Mouse (Mus musculus): ENCODE data around the gene Gck. TPM values are rescaled to one million over a fixed set of nuclear protein-coding genes. Genes with fewer than 3 reads are reported as not detected.

Gck gene
- polyA plus RNA-seq (2012; rRNA removed): 0.31 and 0.57 TPM in 2 replicates

DNA sequence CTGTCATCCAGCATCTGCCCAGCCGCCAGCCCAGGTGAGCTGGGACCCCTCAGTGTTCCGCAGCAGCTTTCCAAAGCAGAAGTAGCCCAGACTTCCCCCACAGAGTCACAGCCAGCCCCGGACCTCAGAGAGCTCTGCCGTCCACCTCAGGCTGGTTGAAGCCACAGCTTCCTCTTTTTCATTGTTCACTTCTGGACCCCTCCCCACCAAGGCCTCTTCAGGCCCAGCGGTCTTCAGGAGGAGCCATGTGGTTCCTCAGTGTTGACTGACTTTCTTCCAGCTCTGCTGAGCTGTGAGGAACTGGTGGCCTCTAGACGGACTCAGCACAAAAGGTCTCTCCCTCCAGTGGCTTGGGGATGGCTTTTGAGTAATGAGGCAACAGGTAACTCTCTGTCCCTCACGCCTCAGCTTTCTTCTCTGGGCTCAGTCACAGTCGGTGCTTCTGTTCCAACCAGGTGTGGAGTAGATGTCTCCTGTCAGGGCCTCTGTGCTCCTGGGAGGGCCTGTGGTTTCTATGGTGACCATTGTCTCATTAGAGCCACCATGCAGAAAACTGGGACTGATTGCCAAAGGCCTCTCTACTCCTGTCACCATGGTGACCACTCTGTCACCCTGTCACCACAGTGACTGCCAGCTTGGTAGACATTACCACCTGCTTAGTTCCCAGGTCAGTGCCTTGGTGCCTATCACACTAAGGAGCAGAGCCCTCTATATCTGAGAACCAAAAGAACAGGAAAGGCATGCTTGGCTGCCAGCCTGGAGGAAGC is at the start of gene Gck:
TSS of gene Gck (minus strand) at position 496 of the 767 bp plus-strand sequence.

DNA sequence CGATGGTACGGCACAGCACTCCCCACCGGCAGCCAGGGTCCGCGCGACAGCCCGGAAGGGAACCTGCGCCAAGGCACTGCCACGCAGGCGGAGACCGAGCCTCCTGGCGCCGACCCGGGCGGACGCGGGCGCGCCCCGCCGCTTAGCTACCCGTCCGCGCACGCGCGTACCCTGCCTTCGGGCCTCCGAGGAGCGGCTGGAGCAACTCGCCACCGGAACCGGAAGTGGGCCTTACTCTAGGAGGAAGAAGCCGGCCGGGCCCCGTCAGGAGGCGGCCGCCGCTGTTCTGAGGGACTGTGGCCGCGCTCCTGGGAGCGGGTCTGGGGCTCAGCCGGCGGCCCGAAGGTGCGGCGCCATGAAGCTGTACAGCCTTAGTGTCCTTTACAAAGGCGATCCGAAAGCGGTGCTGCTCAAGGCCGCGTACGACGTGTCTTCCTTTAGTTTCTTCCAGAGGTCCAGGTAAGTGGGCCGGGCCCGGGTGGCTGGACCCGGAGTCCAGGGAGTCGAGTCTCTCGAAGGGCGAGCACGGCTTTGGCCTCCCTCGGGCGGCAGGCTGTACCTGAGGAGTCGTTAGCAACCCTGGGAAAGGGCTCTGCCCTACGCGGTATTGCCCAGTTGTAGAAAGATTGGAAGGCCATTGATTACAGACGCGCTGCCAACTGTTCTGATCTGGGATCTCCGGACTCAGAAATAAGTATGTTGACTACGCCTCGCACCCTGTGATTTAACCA is 5.8 kb upstream of the Gck start, which contains the start of gene Ykt6:
TSS of gene Ykt6 (plus strand) at position 148 of the 731 bp plus-strand sequence.

DNA sequence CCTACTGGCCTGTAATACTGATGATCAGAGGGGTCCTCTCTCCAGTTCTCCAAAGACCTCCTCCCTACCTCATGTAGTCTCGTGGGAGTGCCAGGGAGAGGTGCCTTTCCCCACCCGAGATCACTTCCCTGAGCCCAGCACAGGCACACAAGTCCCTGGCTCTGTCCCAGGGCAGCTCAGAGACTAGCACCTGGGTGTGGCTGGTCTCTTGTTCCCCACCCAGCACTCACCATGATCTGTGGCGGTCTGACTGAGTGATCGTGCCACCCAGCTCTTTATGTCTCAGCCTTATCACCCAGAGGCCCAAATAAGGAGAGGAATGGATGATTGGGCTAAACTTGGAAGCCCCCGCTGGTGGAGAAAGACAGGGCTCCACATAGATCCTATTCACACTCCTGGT is 51.4 kb downstream of the Gck start, which contains the start of gene Myl7:
TSS of gene Myl7 (minus strand) at position 252 of the 400 bp plus-strand sequence.

DNA sequence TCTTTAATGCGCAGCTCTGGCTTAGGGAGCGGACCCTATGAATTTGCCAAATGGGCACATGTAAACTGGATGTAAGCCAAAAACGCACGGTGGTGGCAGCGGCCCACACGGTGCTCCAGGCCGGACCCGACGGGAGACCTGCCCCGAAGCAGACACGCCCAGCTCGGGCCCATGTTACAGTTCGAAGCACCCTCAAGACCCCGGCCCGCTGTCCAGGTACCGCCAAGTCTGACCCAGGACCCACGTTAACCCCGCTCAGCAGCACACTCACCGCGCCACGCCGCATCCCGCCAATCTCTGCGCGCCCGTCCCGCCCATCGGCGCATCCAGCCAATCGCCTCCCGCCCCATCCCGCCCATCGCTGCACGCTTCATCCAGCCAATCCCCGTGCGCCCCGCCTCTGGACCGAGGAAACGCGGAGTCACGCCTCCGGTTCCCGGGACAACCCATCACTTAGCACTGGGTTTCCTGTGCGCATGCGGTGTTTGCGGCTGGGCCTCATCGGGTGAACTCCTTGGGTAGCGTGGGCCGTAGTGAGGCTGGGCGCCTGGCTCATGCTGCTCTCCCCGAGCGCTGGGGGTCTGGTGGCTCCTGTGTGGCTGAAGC is 71.9 kb downstream of the Gck start, which contains the start of gene Pold2:
TSS of gene Pold2 (minus strand) at position 372 of the 606 bp plus-strand sequence.

DNA sequence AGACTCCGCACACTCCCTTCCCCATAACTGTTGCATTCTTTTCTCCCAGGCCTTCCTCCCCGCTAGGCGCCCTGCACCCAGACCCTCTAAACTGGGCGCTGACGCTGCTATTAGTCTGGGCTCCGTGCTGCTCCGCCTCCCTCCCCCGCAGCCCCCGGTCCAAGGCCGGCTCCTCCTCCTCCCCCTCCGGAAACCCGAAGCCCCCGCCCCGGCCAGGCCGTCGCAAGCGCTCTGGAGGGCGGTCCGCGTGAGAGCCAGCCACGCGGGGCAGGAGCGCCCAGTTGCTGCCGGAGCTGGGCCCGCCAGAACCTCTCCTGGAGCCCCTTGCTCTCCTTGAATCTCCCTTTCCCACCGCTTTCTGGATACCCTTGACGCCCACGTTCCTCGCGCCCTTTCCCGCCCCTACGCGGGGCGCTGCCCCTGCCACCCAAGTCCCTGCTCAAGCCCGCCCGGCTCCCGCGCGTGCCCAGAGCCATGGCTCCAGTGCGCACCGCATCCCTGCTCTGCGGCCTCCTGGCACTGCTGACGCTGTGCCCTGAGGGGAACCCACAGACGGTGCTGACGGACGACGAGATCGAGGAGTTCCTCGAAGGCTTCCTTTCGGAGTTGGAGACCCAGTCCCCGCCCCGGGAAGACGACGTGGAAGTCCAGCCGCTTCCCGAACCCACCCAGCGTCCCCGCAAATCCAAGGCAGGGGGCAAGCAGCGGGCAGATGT is 88.0 kb downstream of the Gck start, which contains the start of gene Aebp1:
TSS of gene Aebp1 (plus strand) at position 270 of the 716 bp plus-strand sequence.

Other genes starting within 250 kb of the Gck start
- gene Mrps24, start 234.4 kb downstream of the Gck start, polyA plus RNA-seq (2012; rRNA removed): 283 and 587 TPM in 2 replicates
- gene Urgcp, start 187.7 kb downstream of the Gck start, polyA plus RNA-seq (2012; rRNA removed): 8.8 and 9.2 TPM in 2 replicates
- 46.6 and 46.7 TPM in 2 replicates for gene Dbnl, start 161.6 kb downstream of the Gck start, polyA plus RNA-seq (2012; rRNA removed)
- 10.2 and 10.5 TPM in 2 replicates for gene Pgam2, start 146.3 kb downstream of the Gck start, polyA plus RNA-seq (2012; rRNA removed)
- gene Polm, start 112.1 kb downstream of the Gck start, polyA plus RNA-seq (2012; rRNA removed): 24.3 and 24.6 TPM in 2 replicates
- 26.3 and 26.5 TPM in 2 replicates for gene Aebp1, start 88.1 kb downstream of the Gck start, polyA plus RNA-seq (2012; rRNA removed)
- gene Pold2, start 71.8 kb downstream of the Gck start, polyA plus RNA-seq (2012; rRNA removed): 82.9 and 84.1 TPM in 2 replicates
- gene Myl7, start 51.3 kb downstream of the Gck start, polyA plus RNA-seq (2012; rRNA removed): 4.4 and 4.5 TPM in 2 replicates
- gene Ykt6, start 5.6 kb upstream of the Gck start, polyA plus RNA-seq (2012; rRNA removed): 31.5 and 33.7 TPM in 2 replicates
- gene Camk2b, start 116.3 kb upstream of the Gck start, polyA plus RNA-seq (2012; rRNA removed): 1.9 and 4.0 TPM in 2 replicates
- 0.06 TPM in 1 of 2 replicates, not detected in the other for gene A730071L15Rik, start 249.9 kb upstream of the Gck start, polyA plus RNA-seq (2012; rRNA removed)